Mouse (Mus musculus) limb, embryonic 13.5 days (tissue): Measurements from ENCODE around the gene Pdia3. TPM values are rescaled to one million over a fixed set of nuclear protein-coding genes. Genes with fewer than 3 reads are reported as not detected.
"Not testable (repeated sequence)": the region's sequence is repeated elsewhere in the genome, so short reads cannot be mapped to it uniquely, and the experiment has no call there.

Source experiments
- ATAC-seq: fragments of 200-750 bp; cut with Nextera tagmentation; 2 replicates; pipeline ENCODE4 v1.8.0; 2017; ENCODE audit warnings: low read depth, moderate number of reproducible peaks, moderate TSS enrichment; ENCODE audit not compliant: low FRiP score
- H3K27ac ChIP-seq: fragments of 300-500 bp; sonication (generic); 2 replicates; pipeline ENCODE4 v1.5.1; 2015; ENCODE audit warnings: inconsistent platforms, mild to moderate bottlenecking, moderate library complexity
- H3K27me3 ChIP-seq: fragments of 300-500 bp; sonication (generic); 2 replicates; pipeline ENCODE4 v1.6.1; 2015; ENCODE audit warnings: mild to moderate bottlenecking, inconsistent platforms
- H3K36me3 ChIP-seq: fragments of 300-500 bp; sonication (generic); 2 replicates; pipeline ENCODE4 v1.6.1; 2015; ENCODE audit warnings: inconsistent platforms, mild to moderate bottlenecking, moderate library complexity
- H3K4me1 ChIP-seq: fragments of 300-500 bp; sonication (generic); 2 replicates; pipeline ENCODE4 v1.6.1; 2015; ENCODE audit warnings: inconsistent platforms
- H3K4me2 ChIP-seq: fragments of 300-500 bp; sonication (generic); replicated peaks from 2 replicates; pipeline ENCODE4 v1.6.1; 2015; ENCODE audit warnings: inconsistent platforms, mild to moderate bottlenecking, moderate library complexity
- H3K4me3 ChIP-seq: fragments of 300-500 bp; sonication (generic); 2 replicates; pipeline ENCODE4 v1.5.1; 2015; ENCODE audit warnings: moderate library complexity, mild to moderate bottlenecking, inconsistent platforms
- H3K9ac ChIP-seq: fragments of 300-500 bp; sonication (generic); 2 replicates; pipeline ENCODE4 v1.6.1; 2015; ENCODE audit warnings: mild to moderate bottlenecking, inconsistent platforms
- H3K9me3 ChIP-seq: fragments of 300-500 bp; sonication (generic); 2 replicates; pipeline ENCODE4 v1.6.1; 2016; ENCODE audit warnings: inconsistent platforms
- WGBS: fragments of 180-500 bp; shearing (Covaris S2); methylation state at CpG from one replicate; pipeline ENCODE4 v1.1.7; 2015; 5-methylcytosine and 5-hydroxymethylcytosine counted together
- microRNA-seq: library from miRNA; unstranded; fragments of <30 nt; microRNA quantifications from one replicate; pipeline ENCODE4, GENCODE M21; 2016
- polyA plus RNA-seq: library from polyadenylated mRNA; unstranded; fragments of >200 nt; fragmentation: Nextera tagmentation; extraction: Ambion mirVana; gene quantifications from 2 replicates; pipeline ENCODE4 v1.2.1, GENCODE M21; 2015

Pdia3 gene
- polyA plus RNA-seq, 1 experiment from 2014 or later: 810 TPM

- 80% methylated on average over 2 of the region's 2 CpGs for WGBS
- H3K4me1 ChIP-seq, ATAC-seq, H3K9me3 ChIP-seq, H3K27me3 ChIP-seq, H3K36me3 ChIP-seq, H3K27ac ChIP-seq, H3K4me2 ChIP-seq, H3K4me3 ChIP-seq, H3K9ac ChIP-seq: not testable (repeated sequence)
Observed at GRCm38 (mm10) chr2:121484403-121484802, 70.8 kb downstream of the Pdia3 start.

Small RNA genes within 50 kb of the gene (microRNA-seq; reads per million reads assigned to microRNA genes)
- gene Gm22953: not detected

Other genes with a start within 250 kb of the Pdia3 start
- 68.0 and 70.0 TPM in 2 replicates for gene Tubgcp4, start 243.1 kb upstream of the Pdia3 start, polyA plus RNA-seq
- gene Zscan29, start 242.7 kb upstream of the Pdia3 start, polyA plus RNA-seq: 10.1 and 10.5 TPM in 2 replicates
- gene Trp53bp1, start 142.4 kb upstream of the Pdia3 start, polyA plus RNA-seq: 89.9 and 99.6 TPM in 2 replicates
- 3.1 and 4.5 TPM in 2 replicates for gene Map1a, start 124.2 kb upstream of the Pdia3 start, polyA plus RNA-seq
- gene Ppip5k1, start 58.4 kb upstream of the Pdia3 start, polyA plus RNA-seq: 8.1 and 8.8 TPM in 2 replicates
- 2.6 and 3.4 TPM in 2 replicates for gene Ckmt1, start 56.1 kb upstream of the Pdia3 start, polyA plus RNA-seq
- gene Strc, start 26.6 kb upstream of the Pdia3 start, polyA plus RNA-seq: not detected in 2 replicates
- 3.0 TPM in 2 replicates for gene Catsper2, start within 50 bp of the Pdia3 start, polyA plus RNA-seq
- gene Ell3, start 30.5 kb downstream of the Pdia3 start, polyA plus RNA-seq: 9.8 TPM in 2 replicates
- 513 and 546 TPM in 2 replicates for gene Serf2, start 35.4 kb downstream of the Pdia3 start, polyA plus RNA-seq
- 132 and 133 TPM in 2 replicates for gene Hypk, start 39.5 kb downstream of the Pdia3 start, polyA plus RNA-seq
- gene Serinc4, start 43.0 kb downstream of the Pdia3 start, polyA plus RNA-seq: 0.23 and 0.28 TPM in 2 replicates
- gene Mfap1b, start 60.3 kb downstream of the Pdia3 start, polyA plus RNA-seq: 63.9 and 67.0 TPM in 2 replicates
- 31.4 and 36.1 TPM in 2 replicates for gene Mfap1a, start 92.9 kb downstream of the Pdia3 start, polyA plus RNA-seq
- gene Wdr76, start 92.9 kb downstream of the Pdia3 start, polyA plus RNA-seq: 7.3 and 8.2 TPM in 2 replicates